Mouse (Mus musculus) CH12.LX (cell line): Measurements from ENCODE around the gene Aars.

Source experiments
- MAFK ChIP-seq: IDR thresholded peaks from 2 replicates; pipeline ENCODE4 v1.6.1; 2011; ENCODE audit warnings: low read length, improper control_type of control experiment; ENCODE audit not compliant: insufficient replicate concordance
- MAX ChIP-seq: IDR thresholded peaks from 2 replicates; pipeline ENCODE4 v1.6.1; 2011; ENCODE audit warnings: low read length, improper control_type of control experiment
- MAZ ChIP-seq: IDR thresholded peaks from 2 replicates; pipeline ENCODE4 v1.6.1; 2012; ENCODE audit warnings: low read depth, mild to moderate bottlenecking, inconsistent platforms, low read length, improper control_type of control experiment, moderate library complexity
- POLR2A ChIP-seq: IDR thresholded peaks from 2 replicates; pipeline ENCODE4 v1.6.1; 2011; ENCODE audit warnings: low read depth, mild to moderate bottlenecking, improper control_type of control experiment, low read length
- SIN3A ChIP-seq: IDR thresholded peaks from 2 replicates; pipeline ENCODE4 v1.6.1; 2012; ENCODE audit warnings: low read length, improper control_type of control experiment, inconsistent platforms
- UBTF ChIP-seq: IDR thresholded peaks from 2 replicates; pipeline ENCODE4 v1.6.1; 2012; ENCODE audit warnings: low read depth, mild to moderate bottlenecking, inconsistent platforms, low read length, improper control_type of control experiment, moderate library complexity

- TF ChIP-seq MAX (no peak), SIN3A (no peak), POLR2A (no peak), MAZ (no peak), MAFK (no peak), UBTF (no peak)
Measured at GRCm38 (mm10) chr8:111075926-111076325, 43.0 kb downstream of the Aars start.
